Mouse (Mus musculus) cerebellum, adult 8-10 months (tissue): ENCODE measurements around the gene Myo18a.

ENCODE experiments used
- DNase-seq: peaks from one replicate; pipeline ENCODE4 v3.0.0; 2022

The Myo18a gene

GRCm38 (mm10) chr11:77874685-77875231 is 111.7 kb downstream of the Myo18a start:
- DNase-seq: no peak

- DNase-seq: no peak
These were observed 112.2 kb downstream of the Myo18a start for GRCm38 (mm10) chr11:77875269-77875668.

- peak; percentile 55 for DNase-seq
These were observed 113.1 kb downstream of the Myo18a start for GRCm38 (mm10) chr11:77875847-77876759.

DNA sequence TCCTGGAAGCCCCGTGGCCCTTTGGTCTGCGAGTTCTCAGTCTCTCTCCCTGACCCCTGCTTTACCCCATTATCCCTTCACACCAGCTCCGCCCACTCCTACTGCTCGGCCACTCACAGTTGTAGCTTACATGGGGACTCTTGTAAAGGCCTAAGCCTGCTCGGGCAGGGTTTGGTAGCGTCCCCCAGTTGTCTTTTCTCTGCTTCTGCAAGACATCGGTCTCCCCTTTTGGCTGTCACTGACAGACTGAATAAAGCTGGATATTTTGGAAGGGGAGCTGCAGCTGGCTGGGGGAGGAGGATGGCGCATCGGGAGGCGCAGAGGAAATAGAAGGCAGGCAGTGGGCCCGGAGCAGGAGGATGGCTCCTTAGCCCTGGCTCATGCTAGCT is 113.7 kb downstream of the Myo18a start:
- no peak for DNase-seq

DNA sequence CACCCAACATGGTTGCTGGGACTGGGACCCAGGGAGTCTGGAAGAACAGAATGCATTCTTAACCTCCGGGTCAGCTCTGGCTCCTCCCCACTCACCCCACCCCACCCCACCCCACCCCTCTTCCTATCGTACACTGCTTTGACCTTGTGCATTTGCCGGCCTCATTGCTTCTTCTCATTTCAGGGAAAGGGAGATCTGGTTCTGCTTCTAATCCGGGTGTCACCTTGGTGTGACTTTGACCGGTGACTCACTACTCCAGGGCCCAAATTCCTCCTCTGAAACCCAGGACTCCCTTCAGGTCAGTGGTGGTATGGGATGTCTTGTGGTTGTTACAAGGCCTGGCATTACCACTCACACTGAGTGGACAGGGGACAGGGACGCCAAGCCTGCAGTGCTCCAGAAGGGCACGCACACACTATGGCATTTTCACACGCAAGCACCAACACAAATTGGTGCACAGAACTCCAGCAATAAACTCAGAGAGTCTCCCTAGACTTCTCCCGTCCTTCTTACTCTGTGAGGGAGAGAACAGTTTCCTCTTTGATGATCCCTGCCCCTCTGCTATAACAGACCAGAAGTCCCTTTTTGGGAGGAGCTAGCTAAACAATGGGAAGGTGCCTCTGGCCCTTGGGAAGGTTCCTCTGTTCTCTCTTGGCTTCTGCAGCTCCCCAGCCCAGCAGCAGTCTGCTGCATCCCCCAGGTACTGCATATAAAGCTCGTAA is 121.6 kb downstream of the Myo18a start:
- DNase-seq: no peak

DNA sequence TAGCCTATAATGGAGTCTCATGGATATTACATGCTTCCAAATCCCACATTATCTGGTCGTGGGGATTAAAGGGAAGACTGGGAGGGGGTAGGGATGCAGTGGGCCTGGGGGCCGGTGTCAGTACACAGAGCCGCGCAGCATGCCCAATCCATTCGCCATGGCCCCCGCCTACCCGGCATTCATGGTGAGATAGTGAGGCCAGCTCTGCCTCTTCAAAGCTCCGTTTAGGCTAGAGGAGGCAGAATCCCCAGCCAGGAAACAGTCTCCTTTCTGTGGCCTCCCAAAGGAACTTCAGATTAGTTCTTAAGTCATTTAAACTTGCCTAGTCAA is 122.2 kb downstream of the Myo18a start:
- DNase-seq: no peak

DNA sequence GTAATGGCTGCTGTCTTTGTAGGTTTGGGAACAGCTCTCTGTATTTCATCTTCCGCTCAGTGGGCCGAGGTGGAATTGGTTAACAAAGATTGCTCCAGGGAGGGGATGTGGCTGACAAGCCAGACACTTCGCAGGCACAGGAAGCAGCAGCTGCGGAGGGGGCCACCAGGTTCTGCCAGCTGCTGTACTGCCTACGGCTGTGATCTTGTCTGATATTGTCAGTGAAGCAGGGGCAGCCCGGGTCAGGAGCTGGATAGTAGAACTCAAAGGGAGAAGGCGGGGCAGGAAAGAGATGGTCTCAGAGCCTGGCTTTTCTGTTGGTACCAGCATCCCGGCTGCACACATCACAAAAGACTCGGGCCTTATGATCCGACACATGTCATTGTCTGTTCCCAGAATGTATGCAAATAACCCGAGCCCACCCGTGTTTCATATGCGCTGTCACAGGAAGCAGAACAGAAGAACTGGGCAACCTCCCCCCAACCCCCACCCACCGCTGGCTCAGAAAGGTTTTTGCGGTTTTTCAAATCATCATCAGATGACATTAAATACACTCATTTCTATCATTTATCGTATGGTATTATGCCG is 124.4 kb downstream of the Myo18a start:
- no peak for DNase-seq

- no peak for DNase-seq
These were observed 125.8 kb downstream of the Myo18a start for GRCm38 (mm10) chr11:77888846-77889245.

GRCm38 (mm10) chr11:77889484-77889883 is 126.4 kb downstream of the Myo18a start:
- no peak for DNase-seq

DNA sequence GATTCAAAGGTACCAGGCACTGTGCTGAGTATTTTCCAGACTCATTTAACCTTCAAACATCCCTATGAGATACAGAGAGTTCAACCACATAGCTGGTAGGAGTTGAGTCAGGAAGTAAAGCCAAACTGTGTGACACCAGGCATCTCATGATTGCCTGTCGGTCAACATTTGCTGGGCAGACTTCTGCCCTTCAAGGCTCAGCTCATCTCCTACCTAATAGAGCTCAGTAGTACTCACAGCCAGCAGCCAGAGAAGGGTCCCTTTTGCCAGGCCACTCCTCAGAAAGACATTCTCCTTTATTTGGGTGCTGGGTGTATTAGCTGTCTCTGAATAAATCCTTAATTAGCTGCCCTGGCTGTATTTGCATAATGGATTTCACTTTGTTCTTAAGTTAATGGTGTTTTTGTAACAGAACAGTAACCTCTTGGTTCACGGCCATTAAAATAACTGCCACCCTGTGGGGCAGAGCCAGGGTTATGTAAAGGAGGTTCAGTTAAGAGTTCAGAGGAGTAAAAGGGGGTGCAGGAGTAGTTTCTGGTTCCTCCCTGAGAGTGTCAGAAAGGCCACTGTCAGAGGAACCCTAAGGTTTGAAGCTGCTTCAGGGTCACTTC is 127.7 kb downstream of the Myo18a start:
- no peak for DNase-seq

GRCm38 (mm10) chr11:77892883-77893282 is 129.8 kb downstream of the Myo18a start:
- DNase-seq: no peak

DNA sequence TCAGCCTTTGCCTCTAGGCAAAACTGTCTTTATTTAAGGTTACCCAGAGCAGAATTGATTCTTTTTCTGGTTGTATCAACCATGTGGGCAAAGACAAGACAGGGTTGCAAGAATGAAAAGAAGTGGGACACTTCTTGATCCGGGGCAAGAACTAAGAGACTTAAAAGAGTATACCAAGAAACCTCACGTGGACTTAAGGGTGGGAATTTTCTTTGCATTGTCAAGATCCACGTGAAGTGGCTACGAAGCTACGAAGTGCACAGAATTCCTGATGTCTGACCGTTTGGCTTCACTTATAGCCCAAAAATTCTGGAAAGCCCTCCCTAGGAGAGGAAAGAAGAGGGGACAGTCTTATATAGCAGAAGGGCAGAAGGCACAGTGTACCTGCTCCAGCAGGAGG is 130.2 kb downstream of the Myo18a start:
- DNase-seq: no peak

- peak; percentile 89 for DNase-seq
These were observed 131.0 kb downstream of the Myo18a start, which contains the start of gene Pipox for GRCm38 (mm10) chr11:77893787-77894718. Pipox (minus strand) TSS chr11:77894096.

DNA sequence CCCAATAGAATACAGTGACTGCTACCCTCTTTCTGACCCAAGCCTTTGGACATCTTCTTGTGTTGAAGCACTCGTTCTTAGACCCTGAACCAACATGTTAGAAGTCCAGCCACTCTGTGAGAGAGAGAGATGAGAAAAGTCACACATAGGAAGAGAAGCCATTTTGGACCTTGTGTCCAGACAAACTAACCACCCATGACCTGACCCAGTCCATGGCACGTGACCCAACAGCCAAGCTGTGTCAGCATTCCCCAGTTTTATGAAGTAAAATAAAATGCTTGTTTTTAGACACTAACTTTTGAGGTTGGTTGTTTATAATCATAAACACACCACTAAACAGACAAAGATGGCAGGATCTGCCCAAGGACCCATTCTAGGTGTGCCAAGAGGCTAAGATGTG is 131.9 kb downstream of the Myo18a start:
- DNase-seq: no peak

GRCm38 (mm10) chr11:77896011-77896410 is 133.0 kb downstream of the Myo18a start:
- DNase-seq: no peak

GRCm38 (mm10) chr11:77896480-77896819 is 133.4 kb downstream of the Myo18a start:
- DNase-seq: no peak

DNA sequence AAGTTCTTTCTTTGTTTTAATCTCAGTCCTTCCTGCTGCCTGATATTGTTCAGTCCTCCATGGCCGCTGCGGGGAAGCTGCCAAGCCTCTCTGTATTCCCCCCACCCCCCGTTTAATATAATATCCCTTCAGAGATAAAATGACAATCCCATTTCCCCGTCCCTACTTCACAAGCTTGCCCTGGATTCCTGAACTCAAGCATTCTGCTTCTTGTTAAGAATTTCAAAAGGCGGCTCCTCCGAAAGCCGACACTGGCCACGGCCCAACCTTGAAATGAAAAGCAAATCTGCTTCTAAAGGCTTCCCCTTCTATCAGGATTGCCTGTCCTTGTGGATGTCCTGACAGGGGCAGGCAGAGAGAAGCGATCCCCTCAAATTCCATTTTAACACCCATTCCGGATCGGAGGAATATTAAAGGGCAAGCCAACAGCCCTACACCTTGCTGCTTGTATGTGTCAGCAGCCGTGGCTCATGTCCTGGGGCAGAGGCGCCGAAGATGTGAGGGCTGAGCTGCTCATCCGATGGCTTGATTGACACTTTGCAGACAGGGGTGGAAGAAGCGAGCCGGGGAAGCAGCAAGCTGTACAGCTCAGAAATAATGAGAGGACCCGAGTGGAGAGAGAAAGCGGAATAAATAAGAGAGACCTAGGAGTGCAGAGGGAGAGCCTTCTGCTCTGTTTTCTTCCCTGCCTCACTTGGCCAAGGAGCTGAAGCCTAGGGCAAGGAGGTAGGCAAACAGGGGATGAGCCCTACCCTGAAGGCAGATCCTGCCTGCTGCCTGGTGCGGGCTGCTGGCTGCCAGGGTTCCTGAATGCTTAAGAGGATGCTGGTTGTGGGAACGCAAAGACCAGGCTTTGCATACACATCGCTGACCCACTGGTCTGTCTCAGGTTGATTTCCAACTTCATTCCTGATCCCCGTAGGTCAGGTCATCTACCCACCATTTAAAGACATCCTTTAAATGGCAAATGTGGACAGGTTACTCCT is 134.1 kb downstream of the Myo18a start:
- DNase-seq: peak; percentile 58

DNA sequence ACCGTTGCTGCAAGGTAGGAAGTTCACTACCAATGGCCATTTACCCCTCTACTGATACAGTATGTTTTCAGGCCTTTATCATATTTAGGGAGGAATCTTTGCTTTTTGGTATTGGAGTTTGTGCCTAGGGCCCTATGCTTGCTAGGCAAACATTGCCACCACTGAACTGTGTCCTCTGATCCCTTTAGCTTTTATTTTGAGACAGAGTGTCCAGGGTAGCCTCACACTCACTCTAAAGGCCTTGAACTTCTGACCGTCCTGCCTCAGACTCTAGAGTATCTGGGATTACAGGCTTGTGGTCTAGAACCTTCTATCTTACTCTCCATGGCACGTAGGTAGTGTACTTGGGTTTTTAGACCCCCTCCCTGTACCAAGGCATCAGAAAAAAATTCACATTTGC is 137.1 kb downstream of the Myo18a start:
- DNase-seq: no peak

GRCm38 (mm10) chr11:77900696-77901095 is 137.7 kb downstream of the Myo18a start:
- DNase-seq: no peak

GRCm38 (mm10) chr11:77901366-77901765 is 138.3 kb downstream of the Myo18a start:
- no peak for DNase-seq
